Mouse (Mus musculus) kidney, adult 2 months (tissue): ENCODE measurements at regions not wholly inside any gene's neighbourhood (a gene's known extent, or its start where the extent isn't known, plus 50 kb on each side); places are given as distances from the start of the nearest gene placed in this dataset.

Source experiments
- CTCF ChIP-seq: fragments of 200-500 bp; conservative IDR thresholded peaks from 2 replicates; pipeline ENCODE4 v1.5.1; 2011; ENCODE audit warnings: low read depth, mild to moderate bottlenecking, control low read depth, low read length, moderate library complexity, mixed read lengths; ENCODE audit not compliant: insufficient read depth, insufficient read length
- POLR2A ChIP-seq: fragments of 200-500 bp; IDR thresholded peaks from one replicate; pipeline ENCODE4 v1.6.1; 2011; ENCODE audit warnings: low read depth, low read length, control low read depth

DNA sequence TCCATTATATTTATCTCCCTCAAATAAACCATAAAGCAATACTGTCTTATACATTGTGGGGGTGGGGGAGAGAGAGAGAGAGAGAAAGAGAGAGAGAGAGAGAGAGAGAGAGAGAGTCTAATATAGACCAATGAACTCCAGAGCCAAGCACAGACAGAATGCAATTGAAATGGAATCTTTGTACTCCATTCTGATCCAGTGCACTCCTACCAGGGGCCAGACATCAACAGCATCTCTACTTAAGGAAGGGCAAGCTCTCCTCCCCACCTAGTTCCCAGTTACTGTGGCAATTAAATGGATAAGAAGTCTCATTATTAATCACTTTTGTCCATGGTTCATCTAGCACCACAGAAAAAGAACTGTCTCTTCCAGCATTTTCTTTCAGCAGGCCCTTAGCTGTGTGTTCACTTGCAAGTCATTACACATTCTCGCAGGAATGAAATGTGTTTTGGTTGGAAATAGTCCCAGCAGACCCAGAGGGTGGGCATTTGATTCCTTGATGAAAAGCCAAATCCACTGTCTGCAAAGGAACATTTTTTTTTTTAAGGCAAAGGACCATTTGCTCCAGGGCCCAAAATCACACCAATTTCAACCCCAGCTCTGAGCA is 73.8 kb upstream of the Col1a2 start:
- TF ChIP-seq CTCF (no peak), POLR2A (no peak)
